Mouse (Mus musculus) right cerebral cortex, postnatal 10 days (tissue): ENCODE measurements at regions not wholly inside any gene's neighbourhood (a gene's known extent, or its start where the extent isn't known, plus 50 kb on each side); places are given as distances from the start of the nearest gene placed in this dataset.

Experiments used
- DNase-seq, 2 experiments: peaks; one replicate each; pipeline ENCODE4 v3.0.0; 2021; ENCODE audit warnings: low spot score in 2 of 2

DNA sequence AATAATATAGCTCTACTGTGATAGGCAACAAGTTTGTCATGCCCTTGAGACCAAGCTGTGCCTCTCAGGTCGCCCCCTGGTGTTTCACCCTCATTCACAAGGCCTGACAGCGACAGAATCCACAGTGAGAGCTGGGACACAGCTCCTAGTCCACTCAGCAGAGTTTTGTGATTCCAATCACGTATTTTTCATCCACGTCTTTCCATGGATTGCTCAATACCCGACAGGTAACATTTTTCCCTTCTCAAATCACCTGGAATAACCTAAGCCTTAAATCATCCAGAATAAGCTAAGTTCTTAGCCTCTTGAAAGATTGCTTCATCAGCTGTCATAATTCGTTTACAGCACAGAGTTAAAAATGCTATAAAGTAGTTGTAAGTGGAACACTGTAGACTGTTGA is 211.3 kb downstream of the Ccdc91 start:
- no peak for DNase-seq

DNA sequence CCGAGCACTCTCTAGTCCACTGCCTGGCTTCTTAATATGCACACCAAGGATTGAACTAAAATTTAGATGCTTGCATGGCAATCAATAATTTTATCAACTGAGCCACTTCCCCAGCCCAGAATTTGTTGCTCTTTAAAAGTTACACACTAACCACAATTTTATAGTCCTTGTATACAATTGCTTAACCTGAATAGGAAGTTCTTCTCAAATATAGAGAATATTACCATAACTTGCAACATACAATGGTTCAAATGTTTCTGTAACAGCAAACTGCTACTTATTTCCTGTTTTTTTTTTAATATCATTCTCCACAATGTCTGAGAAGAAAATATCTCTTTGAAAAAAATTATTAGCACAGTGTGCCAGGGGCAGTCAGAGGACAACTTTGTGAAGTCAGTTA is 222.6 kb downstream of the Ccdc91 start:
- no peak for DNase-seq

DNA sequence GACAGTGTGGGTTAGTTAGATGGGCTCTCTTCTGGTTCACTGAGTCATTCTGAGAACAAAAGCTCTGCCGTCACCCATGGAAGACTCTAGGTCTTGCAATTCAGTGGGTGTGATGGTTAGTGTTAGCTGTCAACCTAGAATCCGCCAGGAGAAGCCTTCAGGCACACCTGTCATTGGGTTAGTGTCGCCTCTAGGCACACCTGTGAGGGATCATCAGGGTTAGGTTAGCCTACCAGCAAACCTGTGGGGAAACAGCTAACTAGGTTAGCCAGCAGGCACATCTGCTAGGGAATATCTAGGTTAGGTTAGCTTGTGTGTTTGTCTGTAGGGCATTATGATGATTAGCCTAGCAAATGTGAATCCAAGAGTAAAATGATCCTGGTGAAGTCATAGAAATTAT is 223.8 kb downstream of the Ccdc91 start:
- DNase-seq: no peak

DNA sequence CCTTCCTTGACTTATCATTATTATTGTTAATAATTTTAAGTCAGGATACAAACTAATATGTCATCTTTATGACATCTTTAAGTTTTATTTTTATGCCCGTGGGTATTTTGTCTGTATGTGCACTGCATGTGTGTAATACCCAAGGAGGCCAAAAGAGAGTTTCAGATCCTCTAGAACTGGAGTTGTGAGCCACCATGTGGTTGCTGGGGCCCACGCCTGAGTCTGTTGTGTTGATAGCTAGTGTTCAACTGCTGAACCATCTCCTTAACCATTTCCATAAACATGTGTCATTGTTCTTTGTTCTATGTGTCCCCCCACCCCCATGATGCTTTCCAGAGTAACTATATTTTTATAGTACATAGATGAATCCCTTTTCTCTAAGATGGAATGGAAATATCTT is 225.0 kb downstream of the Ccdc91 start:
- DNase-seq: no peak

DNA sequence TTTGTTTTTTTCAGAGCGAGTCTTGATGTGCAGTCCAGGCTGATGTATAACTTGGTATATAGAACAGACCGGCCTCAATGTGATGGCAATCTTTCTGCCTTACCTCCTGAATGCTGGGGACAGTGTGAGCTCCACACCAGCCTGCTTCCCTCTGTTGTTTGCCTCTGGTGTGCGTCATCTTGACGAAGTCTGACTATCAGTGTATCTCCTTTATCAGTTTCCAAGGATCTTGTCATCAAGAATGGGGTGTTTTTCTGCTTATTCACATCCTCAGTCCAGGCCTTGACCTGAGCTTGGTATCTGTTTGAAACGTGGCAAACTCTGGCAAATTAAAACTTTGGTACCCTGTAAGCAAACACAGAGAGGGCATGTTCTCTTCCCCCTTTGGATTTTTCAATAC is 226.3 kb downstream of the Ccdc91 start:
- DNase-seq: no peak

DNA sequence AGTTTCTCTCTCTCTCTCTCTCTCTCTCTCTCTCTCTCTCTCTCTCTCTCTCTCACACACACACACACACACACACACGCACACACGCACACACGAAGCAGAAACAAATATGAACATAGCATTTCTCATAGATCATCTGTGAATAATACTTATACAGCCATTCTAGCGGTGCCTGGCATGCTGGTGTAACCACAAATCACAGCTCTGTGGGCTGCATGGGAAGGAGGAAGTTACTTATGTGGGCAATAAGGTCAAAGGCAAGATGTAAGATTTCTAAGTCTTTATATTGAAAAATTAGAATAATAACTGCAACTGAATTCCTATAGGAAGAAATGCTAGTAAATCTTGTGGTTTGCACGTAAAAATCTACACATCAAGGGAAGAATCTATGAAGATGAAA is 228.7 kb downstream of the Ccdc91 start:
- no peak for DNase-seq

DNA sequence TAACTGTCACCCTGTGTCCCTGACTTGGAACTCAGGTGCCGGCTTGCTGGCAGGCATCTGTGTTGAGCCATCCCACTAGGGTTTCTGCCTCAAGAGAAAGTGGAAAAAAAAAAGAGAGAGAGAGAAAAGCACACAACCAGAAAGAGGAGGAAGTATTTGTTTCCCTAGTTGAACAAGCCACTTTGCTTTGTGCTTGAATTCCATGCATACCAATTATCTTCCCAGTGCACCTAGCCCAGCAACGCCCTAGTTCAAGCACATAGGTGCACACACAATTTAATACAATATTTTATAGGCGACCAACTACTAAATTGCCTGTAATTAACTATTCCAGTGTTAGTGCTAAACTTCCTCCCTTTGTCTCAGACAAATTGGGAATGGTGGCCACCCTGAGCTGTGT is 230.3 kb downstream of the Ccdc91 start:
- DNase-seq: no peak

DNA sequence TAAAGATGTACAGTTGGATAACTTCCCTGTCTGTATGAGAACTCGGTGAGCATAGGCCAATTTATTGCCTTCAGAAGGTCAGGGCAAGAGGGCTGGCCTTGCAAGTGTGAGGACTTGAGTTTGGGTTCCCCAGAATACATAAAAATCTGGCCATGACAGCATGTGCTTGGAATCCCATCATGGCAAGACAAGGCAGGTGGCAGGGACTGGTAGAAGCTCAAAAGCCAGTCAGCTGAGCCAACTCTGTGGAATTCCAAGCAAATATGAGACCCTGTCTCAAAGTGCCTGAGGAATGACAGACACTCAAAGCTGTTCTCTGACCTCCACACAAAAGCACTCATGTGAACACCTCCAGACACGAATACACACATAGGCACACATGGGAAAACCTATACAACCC is 231.1 kb downstream of the Ccdc91 start:
- no peak for DNase-seq

DNA sequence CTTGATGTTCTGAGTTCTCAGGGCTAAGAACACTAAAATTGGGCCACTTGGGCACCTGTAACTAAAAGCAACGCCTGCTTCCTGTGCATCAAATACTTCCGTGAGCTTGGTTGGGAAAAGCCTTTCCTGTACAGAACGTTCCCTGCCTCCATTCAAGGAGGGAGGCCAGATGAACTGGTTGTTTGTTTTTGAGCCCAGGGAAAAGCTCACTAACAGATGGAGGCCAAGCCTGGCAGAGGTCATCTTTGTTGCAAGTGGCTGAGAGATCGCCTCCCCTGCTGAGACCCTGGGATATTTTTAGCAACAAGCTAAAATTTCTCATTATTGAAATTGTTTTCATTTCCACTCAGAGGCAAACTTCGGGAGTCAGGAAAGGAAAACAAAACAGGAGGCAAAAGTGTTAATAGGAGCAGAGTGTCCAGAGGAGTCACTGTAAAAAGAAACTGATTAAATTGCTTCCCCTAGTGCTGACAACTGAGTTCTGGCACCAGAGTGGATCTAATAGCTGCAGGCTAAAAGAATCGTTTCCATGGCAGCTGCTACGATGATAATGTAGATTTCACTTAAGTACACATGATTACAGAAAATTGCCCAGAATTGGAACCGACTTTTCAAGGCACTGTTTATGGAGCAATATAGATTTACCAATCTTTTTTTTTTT is 242.6 kb downstream of the Ccdc91 start:
- DNase-seq: peak; percentile 41 to 51

DNA sequence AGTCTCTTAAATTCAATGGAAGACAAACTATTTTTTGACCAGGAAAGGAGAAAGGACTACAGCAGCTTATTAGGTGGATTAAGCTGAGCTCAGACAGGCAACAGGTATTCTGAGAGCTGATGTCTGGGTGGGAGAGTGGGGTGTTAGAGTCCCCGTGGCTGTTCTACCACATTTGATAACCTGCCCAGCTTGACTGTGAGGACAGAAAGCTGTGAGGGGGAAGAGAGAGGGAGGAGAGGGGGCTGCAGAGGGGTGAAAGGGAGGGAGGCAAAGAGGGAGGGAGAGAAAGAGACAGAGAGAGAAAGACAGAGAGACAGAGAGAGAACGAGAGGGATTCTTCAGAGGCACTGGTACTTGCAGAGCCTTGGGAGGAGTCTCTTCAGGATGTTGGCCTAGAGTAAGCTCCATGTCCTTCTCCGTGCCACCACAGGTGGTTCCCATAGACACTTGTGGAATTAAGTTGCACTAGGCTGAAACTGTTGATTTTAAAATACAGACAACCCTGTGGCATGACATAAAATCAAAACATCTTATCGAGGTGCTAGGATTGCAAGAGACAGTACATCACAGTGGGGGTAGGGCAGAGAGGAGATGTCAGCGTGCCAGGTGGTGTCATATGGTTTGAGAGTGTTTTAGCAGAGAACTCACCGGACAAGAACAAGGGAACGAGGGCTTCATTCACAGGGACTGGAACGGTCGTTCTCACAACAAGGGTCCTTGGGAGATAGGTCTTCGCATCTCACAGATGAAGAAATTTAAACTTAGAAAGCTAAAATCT is 243.3 kb downstream of the Ccdc91 start:
- DNase-seq: no peak

DNA sequence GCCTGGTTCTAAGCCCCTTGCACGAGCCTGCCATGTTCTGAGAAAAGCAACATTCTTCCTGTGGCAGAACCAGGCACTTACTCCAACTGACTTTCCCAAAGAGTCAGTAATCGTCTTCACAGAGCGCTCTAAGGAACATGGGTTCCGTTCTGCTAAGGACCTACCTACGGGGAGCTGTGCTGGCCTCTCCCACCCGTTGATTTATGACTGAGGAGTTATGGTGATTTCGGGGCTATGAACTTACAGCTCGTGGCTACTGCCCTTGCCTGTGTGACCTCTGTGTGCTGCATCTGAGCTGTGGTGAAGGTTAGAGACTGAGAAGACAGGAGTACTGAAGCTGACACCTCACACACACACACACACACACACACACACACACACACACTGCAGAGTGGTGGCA is 243.9 kb downstream of the Ccdc91 start:
- DNase-seq: no peak

DNA sequence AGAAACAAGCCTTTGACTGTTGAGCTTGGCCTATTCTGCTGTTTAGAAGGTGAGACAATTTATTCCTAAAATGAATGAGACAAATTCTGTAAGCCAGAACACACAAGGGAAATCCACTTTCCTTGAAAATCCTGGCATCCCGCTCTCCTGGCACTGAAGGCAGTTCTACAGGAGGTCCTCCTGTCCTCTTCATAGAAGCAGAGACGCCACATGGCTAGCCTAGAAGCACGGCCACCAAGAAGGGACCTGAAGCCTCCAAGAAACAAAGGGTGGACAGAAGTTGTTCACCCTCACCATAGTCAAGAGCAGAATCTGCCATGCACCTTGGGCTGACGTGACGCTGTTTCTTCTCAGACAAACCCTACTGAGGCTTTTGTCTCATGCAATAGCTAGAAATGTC is 247.7 kb downstream of the Ccdc91 start:
- no peak for DNase-seq

DNA sequence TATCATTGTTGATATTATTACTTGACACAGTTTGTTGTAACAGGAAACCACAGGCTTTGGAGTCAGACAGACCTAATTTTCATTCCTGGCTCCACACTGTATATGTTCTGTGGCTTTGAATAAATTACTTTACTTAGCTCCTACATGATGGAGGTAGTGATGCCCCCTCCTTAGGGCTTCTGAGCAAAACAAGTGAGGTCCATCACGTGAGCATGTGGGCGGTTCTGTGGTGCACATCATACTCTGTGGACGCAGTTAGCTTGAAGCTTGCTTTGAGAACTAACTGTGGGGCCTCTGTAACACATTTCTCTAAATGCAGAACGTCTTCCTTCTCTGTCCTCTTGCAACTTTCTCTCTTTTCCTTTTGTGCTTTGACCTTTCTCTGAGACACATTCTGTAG is 251.4 kb downstream of the Ccdc91 start:
- DNase-seq: peak in 1 of 2 experiments; percentile 33

DNA sequence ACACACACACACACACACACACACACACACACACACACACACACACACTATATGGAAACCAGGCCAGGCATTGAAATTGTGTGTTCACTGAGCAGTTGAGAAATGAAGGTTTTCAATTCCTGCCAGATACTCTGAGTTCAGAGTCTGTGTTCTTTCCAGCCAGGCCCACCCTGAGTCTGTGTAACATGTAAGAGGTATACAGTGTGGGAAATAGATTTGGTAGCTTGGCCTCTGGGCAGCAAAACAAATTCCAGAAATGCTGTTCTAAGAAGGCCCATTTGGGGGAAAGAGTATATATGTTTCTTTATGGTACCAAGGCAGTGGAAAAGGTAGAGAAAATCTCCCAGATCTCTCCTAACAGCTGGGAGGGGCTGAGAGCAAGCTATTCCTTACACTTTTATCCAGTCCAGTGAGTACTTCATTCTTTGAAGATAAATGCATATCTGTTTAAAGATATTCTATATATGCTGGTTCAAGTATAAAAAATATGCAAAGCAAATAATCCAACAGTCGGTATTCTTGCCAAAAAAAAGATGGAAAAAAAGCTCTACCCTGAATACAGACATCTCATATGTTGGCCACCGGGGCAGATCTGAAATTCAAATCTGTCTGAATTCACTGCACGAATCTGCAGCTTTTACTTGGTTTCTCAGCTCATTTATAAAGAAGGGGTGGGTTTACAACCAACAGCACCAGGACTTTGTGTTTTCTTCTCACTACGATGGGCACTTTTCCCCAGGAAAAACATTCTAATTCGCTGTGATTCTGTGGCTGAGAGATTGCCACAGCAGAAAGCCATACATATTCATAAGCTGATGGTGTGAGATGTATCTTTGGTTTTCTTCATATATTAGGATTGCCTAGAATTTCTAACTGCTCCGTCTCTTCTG is 252.3 kb downstream of the Ccdc91 start:
- peak; percentile 41 to 71 for DNase-seq

DNA sequence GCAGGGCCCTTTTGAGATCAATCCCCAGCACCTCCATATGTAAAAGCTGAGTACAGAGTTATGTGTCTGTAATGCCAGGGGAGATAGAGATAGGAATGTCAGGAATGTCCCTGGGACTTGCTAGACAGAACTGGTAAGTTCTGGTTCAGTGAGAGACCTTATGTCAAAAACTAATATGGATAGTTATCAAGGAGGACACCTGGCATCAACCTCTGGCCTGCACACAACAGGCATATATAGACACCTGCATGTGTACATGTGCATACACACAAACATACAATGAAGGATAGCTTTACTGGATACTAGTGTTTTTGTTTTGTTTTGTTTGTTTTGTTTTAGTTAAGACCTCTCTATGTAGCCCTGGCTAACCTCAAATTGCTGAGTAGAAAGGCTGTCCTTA is 254.1 kb downstream of the Ccdc91 start:
- no peak for DNase-seq

DNA sequence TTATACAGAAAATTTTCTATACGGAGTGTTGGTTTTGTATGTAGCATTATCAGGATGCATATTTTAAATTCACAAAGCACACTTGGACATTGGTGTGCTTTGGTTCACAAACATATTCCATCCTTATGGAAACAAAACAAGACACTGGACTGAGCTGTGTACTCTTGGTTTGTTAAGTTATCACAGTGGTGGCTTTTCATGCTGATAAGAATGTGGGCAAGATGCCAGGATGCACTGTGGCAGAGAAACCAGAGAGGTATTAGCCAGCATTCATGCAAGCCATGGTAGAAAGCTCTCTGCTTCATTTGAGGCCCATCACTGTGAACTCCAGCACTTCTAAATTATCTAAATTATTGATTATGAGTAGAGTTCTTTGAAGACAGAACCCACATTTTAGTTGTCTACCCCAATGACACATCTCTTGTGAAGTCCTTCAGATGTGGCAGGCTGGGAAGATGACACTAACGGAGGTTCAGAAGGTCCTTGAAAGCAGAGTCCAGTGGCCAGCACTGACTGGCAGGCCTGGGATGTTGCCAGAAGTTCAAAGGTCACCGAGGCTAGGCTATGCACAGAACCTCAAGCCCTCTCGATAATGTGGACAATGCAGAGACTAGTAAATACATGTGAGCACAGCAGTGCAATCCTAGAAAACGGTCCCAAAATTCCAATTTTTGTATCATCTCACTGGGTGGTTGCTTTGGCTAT is 263.1 kb downstream of the Ccdc91 start:
- DNase-seq: no peak

DNA sequence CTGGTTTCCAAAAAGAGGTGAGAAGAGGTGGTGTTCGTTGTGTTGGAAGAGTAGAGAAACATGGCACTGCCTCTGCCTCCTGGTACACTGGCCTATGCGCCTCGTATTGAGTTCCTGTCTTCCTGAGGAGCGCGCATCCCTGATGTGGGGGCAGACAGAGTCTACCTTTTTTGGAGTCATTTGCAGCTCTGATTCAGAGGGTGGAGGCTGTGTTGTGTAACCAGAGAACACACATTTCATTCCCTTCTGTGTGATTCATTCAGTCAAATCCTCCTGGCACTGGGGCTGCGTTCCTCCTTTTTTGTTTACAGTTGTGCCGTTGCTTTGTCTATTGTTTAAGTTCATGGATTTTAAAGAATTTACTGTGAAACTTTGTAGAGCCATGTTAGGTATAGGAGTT is 265.8 kb downstream of the Ccdc91 start:
- no peak for DNase-seq

DNA sequence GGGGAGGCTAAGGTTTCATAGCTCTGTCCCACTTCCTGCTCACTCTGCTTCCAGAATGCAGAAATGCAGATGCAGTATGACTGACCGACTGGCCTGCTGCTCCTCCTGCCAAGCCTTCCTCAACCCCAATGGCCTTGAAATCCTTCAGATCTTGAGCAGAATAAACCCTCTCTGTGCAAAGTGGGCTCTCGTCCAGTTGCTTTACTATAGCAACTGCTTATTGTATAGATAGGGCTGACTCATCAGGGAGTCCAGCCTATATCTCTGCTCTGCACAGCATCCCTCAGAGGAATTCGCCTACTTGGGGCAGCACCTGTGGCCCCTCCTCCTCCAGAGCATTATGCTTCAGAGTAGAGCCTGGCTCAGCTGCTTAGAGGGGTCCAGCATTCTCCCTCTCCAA is 268.5 kb downstream of the Ccdc91 start:
- DNase-seq: no peak

DNA sequence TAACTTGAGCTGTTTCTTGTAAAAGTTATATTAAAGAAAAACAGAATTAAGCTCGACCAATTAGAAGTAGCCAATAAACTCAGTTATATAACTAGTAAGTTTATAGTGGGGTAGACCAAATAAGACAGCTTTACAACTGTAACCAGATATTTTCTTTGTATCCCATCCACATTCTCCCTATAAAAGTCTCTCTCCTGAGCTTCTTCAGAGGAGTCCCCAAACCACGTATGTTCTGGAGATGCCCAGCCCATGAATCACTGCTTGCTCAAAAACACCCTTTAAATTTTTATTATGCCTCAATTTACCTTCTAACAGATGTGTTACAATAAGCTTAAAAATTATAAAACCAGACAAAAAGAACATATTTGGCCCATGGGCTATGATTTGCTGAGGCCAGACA is 270.1 kb downstream of the Ccdc91 start:
- DNase-seq: no peak

DNA sequence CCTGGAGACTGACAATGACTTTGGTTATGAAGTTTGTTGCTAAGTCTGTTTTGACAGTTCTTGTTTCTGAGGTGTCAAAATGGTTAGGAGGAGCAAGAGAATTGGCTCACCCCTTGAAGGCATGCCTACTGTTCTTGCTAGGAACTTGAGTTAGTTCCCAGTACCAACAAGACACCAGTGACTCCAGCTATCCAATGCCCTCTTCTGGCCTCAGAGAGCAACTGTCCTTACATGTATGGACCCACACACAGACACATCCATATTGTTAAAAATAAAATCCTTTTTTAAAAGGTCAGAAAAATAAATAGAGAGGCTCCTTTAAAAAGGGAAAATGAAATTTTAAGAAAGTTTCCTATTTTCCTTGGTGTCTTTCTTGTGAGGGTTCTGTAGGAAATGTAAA is 272.3 kb downstream of the Ccdc91 start:
- DNase-seq: no peak

DNA sequence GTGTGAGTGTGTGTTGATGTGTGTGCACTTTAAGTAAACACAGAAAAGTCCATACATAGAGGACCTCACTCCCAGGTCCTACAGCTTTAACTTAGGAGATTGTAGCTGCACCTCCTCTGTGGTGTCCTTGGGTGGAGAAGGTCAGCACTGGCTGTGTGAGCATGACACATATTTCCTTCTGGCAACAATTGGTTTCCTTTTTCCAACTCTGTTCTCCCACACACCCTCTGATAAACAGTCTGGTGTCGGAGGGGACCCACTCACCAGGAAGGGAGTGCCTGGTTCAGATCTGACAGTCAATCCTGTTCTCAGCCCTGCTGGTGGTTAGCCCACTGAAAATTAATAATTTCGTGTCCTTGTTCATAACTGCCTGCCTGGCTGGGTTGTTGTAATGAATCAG is 276.7 kb downstream of the Ccdc91 start:
- DNase-seq: no peak

DNA sequence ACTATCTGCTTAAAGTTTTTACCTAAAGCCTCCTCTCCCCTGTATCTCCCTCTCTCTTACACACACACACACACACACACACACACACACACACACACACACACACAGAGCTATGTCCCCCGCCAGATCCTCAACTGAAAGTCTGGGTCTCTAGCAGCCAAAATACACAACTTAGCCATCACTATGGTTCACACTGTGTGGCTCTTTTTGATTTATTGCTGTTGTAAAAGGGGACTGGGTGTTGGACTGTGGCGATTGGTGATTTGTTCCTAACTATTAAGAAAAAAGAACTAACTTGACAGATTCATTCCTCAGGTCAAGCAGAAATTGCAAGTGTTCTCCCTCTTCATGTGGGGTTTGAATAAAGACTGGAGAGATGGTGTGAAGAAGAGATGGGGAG is 278.2 kb downstream of the Ccdc91 start:
- no peak for DNase-seq
